Mouse (Mus musculus) CH12.LX (cell line): ENCODE measurements around the gene Etfdh.

Source experiments
- CHD1 ChIP-seq: IDR thresholded peaks from 2 replicates; pipeline ENCODE4 v1.6.1; 2012; ENCODE audit warnings: low read depth, low read length, improper control_type of control experiment, inconsistent platforms
- ELF1 ChIP-seq: IDR thresholded peaks from 2 replicates; pipeline ENCODE4 v1.6.1; 2014; ENCODE audit warnings: low read depth, mild to moderate bottlenecking, inconsistent platforms, low read length, improper control_type of control experiment
- ETS1 ChIP-seq: conservative IDR thresholded peaks from 2 replicates; pipeline ENCODE4 v1.6.1; 2012; ENCODE audit warnings: low read depth, mild to moderate bottlenecking, inconsistent platforms, low read length, improper control_type of control experiment, moderate library complexity
- MAFK ChIP-seq: IDR thresholded peaks from 2 replicates; pipeline ENCODE4 v1.6.1; 2011; ENCODE audit warnings: low read length, improper control_type of control experiment; ENCODE audit not compliant: insufficient replicate concordance
- POLR2A ChIP-seq: IDR thresholded peaks from 2 replicates; pipeline ENCODE4 v1.6.1; 2011; ENCODE audit warnings: low read depth, mild to moderate bottlenecking, improper control_type of control experiment, low read length
- RAD21 ChIP-seq: IDR thresholded peaks from 2 replicates; pipeline ENCODE4 v1.6.1; 2011; ENCODE audit warnings: low read depth, mild to moderate bottlenecking, low read length, improper control_type of control experiment, moderate library complexity
- USF1 ChIP-seq: IDR thresholded peaks from 2 replicates; pipeline ENCODE4 v1.6.1; 2014; ENCODE audit warnings: low read depth, mild to moderate bottlenecking, inconsistent platforms, low read length, improper control_type of control experiment

- no peak for TF ChIP-seq ELF1
- no peak for TF ChIP-seq MAFK
- TF ChIP-seq POLR2A, result no peak
- TF ChIP-seq CHD1, result no peak
- TF ChIP-seq USF1, result no peak
- TF ChIP-seq RAD21, result no peak
- TF ChIP-seq ETS1, result no peak
Observed at GRCm38 (mm10) chr3:79676411-79676810, 47.1 kb upstream of the Etfdh start.
